Mouse (Mus musculus) granulocyte monocyte progenitor cell, adult 5-6 weeks (primary cell): ENCODE measurements around the gene Dhrs3. TPM values are rescaled to one million over a fixed set of nuclear protein-coding genes. Genes with fewer than 3 reads are reported as not detected.
A peak's percentile ranks its signal among the peaks of the same experiment; 100 is the strongest.

Experiments
- ATAC-seq: replicated peaks from 2 replicates; pipeline ENCODE4 v1.8.0; 2016; ENCODE audit warnings: mild to moderate bottlenecking, moderate TSS enrichment, inconsistent platforms; ENCODE audit not compliant: poor library complexity, severe bottlenecking
- total RNA-seq, 2 experiments: library from RNA; stranded (forward) in 1 of 2; stranded (reverse) in 1 of 2; fragments of 200-712, 200-1000 nt in 1 of 2; fragments of >200 nt in 1 of 2; fragmentation: Nextera tagmentation in 1 of 2; gene quantifications; 2 replicates each; pipeline ENCODE4 v1.2.3; 2014 to 2017

Dhrs3 gene
- total RNA-seq, 2 experiments from 2014 or later, result 17.5 to 30.0 TPM

- no peak for ATAC-seq
Measured at GRCm38 (mm10) chr4:144931167-144931566, 38.5 kb downstream of the Dhrs3 start.

GRCm38 (mm10) chr4:144934501-144934900 is 41.9 kb downstream of the Dhrs3 start:
- no peak for ATAC-seq

GRCm38 (mm10) chr4:144936563-144937154 is 44.0 kb downstream of the Dhrs3 start:
- no peak for ATAC-seq

GRCm38 (mm10) chr4:144939847-144940411 is 47.3 kb downstream of the Dhrs3 start:
- ATAC-seq, result no peak

GRCm38 (mm10) chr4:144940796-144941462 is 48.3 kb downstream of the Dhrs3 start:
- no peak for ATAC-seq

- no peak for ATAC-seq
Measured at GRCm38 (mm10) chr4:144942433-144942832, 49.8 kb downstream of the Dhrs3 start.

GRCm38 (mm10) chr4:144943273-144943672 is 50.6 kb downstream of the Dhrs3 start:
- no peak for ATAC-seq

- no peak for ATAC-seq
Measured at GRCm38 (mm10) chr4:144947738-144948390, 55.2 kb downstream of the Dhrs3 start.

- peak; percentile 80 for ATAC-seq
Measured at GRCm38 (mm10) chr4:144949441-144950326, 57.1 kb downstream of the Dhrs3 start.

- no peak for ATAC-seq
Measured at GRCm38 (mm10) chr4:144950327-144950711, 57.7 kb downstream of the Dhrs3 start.

GRCm38 (mm10) chr4:144950883-144951282 is 58.3 kb downstream of the Dhrs3 start:
- ATAC-seq, result peak; percentile 45

- no peak for ATAC-seq
Measured at GRCm38 (mm10) chr4:144951859-144952258, 59.2 kb downstream of the Dhrs3 start.

- no peak for ATAC-seq
Measured at GRCm38 (mm10) chr4:144953421-144953820, 60.8 kb downstream of the Dhrs3 start.

GRCm38 (mm10) chr4:144955863-144956262 is 63.2 kb downstream of the Dhrs3 start:
- ATAC-seq, result peak; percentile 75

GRCm38 (mm10) chr4:144956293-144956692 is 63.7 kb downstream of the Dhrs3 start:
- ATAC-seq, result no peak

GRCm38 (mm10) chr4:144957186-144957585 is 64.6 kb downstream of the Dhrs3 start:
- ATAC-seq, result no peak

- no peak for ATAC-seq
Measured at GRCm38 (mm10) chr4:144957721-144958120, 65.1 kb downstream of the Dhrs3 start.

GRCm38 (mm10) chr4:144960188-144960904 is 67.7 kb downstream of the Dhrs3 start:
- ATAC-seq, result peak; percentile 83

- no peak for ATAC-seq
Measured at GRCm38 (mm10) chr4:144961232-144961631, 68.6 kb downstream of the Dhrs3 start.

- no peak for ATAC-seq
Measured at GRCm38 (mm10) chr4:144961696-144962095, 69.1 kb downstream of the Dhrs3 start.
